8 mouse cellular contexts compared by ENCODE assay signal in the genomic region with DNA sequence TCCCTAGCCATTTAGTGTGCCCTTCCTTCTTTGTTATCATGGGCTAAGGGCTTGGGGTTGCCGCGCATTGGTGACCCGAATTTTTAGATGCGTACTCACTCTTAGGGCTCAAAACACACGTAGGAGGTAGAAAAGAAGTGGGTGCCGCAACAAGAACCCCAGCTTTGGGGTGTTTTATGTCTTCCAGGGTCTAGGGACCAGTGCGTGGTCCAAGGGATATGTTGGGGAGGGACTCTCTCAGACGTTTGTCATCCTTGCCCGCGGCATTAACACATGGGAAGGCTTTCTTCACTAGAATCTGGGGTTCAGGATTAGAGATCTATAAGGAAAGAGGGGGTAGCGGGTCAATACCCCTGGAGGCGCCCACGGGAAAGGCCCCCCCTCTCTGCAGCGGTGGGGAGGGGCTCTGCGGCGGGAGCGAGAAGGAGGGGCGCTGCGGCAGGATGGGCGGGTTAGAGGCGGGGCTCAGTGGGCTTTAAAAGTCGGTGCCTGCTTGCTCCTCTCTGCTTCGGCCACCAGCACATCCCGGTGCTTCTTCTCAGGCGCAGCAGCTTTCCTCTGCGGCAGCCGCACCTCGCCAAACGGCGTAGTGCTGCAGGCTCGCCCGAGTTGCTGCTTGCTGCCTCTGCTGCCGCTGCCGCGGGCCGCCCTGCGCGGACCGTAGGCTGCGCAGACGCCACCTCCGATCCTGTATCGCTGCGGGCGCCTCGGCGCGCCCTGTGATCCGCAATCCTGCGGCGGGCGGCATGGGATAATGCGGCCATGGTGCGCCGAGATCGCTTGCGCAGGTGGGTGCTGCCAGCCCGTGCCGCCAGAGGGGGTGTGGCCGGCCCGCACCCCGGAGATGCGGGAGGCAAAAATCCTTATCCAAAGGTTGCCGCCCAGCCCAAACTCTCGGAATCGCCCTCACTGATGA. TPM values are rescaled to one million over a fixed set of nuclear protein-coding genes. Genes with fewer than 3 reads are reported as not detected.
DNase-seq lines count a peak whose midpoint lies in the region; ATAC-seq lines count a peak whose summit lies in the region.

No protein-coding gene starts in this region.

- peak overlapping the region; percentile 67 for H3K9ac ChIP-seq in intestine, embryonic 14.5 days (ENCODE audit: low read length)

- H3K4me2 ChIP-seq in intestine, embryonic 14.5 days (ENCODE audit: low read length): peak overlapping the region; percentile 51

- DNase-seq in embryo, embryonic 10.5 days (ENCODE audit: low spot score): peak; percentile 82
- DNase-seq in gastrocnemius, postnatal 4 days (ENCODE audit: low spot score in 2 of 2): peak; percentile 75 to 86
- DNase-seq in intestine, embryonic 14.5 days (ENCODE audit: low spot score): peak; percentile 78
- peak; percentile 76 to 82 for DNase-seq in left cerebral cortex, postnatal 25 days (ENCODE audit: low spot score in 2 of 2)
- peak; percentile 82 for DNase-seq in mesoderm, embryonic 11.5 days (ENCODE audit: low read depth, low spot score)
- DNase-seq in right cerebral cortex, postnatal 36 days (ENCODE audit: low spot score in 2 of 2): peak; percentile 57 to 69

- peaks cover 31% of the 10 kb centered on the region for H3K4me1 ChIP-seq in megakaryocyte, embryonic 14.5 days
- H3K4me1 ChIP-seq in intestine, embryonic 14.5 days (replicated peaks; ENCODE audit: control insufficient read depth, insufficient read depth, low read length): 0 out of 2 replicates have a peak, but pooled peaks cover 11% of the 10 kb centered on the region

- peaks cover 6% of the 10 kb centered on the region for H3K36me3 ChIP-seq in megakaryocyte, embryonic 14.5 days (replicated peaks; ENCODE audit: low read length)
- peaks cover 16% of the 10 kb centered on the region for H3K36me3 ChIP-seq in intestine, embryonic 14.5 days (ENCODE audit: control insufficient read depth, insufficient read depth, low read length)

- no peak for ATAC-seq in megakaryocyte, adult 5-6 weeks (ENCODE audit: poor library complexity, severe bottlenecking)
- peak; percentile 73 for ATAC-seq in intestine, embryonic 14.5 days (replicated peaks; ENCODE audit: low FRiP score, low TSS enrichment, low read depth)

- peaks cover 64% of the 10 kb centered on the region for H3K27me3 ChIP-seq in megakaryocyte, embryonic 14.5 days (replicated peaks)
- H3K27me3 ChIP-seq in intestine, embryonic 14.5 days (replicated peaks; ENCODE audit: control insufficient read depth, insufficient read depth, low read length): no peaks in the 10 kb centered on the region

- H3K9me3 ChIP-seq in megakaryocyte, embryonic 14.5 days: peaks cover 55% of the 10 kb centered on the region
- peaks cover 57% of the 10 kb centered on the region for H3K9me3 ChIP-seq in intestine, embryonic 14.5 days (ENCODE audit: control insufficient read depth, low read length)

- peak overlapping the region; percentile 89 for H3K4me3 ChIP-seq in megakaryocyte, embryonic 14.5 days (replicated peaks)
- H3K4me3 ChIP-seq in intestine, embryonic 14.5 days (ENCODE audit: low read depth, low read length): peak overlapping the region; percentile 53

- intact Hi-C loops in left cerebral cortex, postnatal 25 days (cut with DNase I): loop anchor here (1.0 kb wide), 2 partner anchors 279 to 335 kb away; no protein-coding TSS in a partner anchor

- WGBS in intestine, embryonic 14.5 days: 45% methylated on average over 66 of the region's 66 CpGs

- peak overlapping the region; percentile 78 for H3K27ac ChIP-seq in intestine, embryonic 14.5 days (ENCODE audit: low read depth)

RNA-seq across cellular contexts. Expression of a gene that starts 14.5 kb away (rescaled TPM):
- 48.4 and 174 TPM in 2 replicates for polyA plus RNA-seq in megakaryocyte, embryonic 14.5 days (2012; ENCODE audit: insufficient read depth, low replicate concordance)
- not detected in 2 replicates for total RNA-seq in megakaryocyte, adult 5-6 weeks (2015)
- total RNA-seq in megakaryocyte, adult 5-6 weeks (2017): 0.07 and 0.20 TPM in 2 replicates
- 1,000 to 10,000 TPM in 1 of 2 experiments, 100 to 1,000 TPM in 1; 835 to 1,053 TPM for total RNA-seq in gastrocnemius, postnatal 4 days (2021)
- 962 and 973 TPM in 2 replicates for polyA plus RNA-seq in intestine, embryonic 14.5 days (2014; fragmentation: Nextera tagmentation; extraction: Ambion mirVana)
- total RNA-seq in left cerebral cortex, postnatal 25 days (2021): 100 to 1,000 TPM; 120 to 124 TPM

RNA-seq across cellular contexts. Expression of a gene that starts 44.3 kb away (rescaled TPM):
- polyA plus RNA-seq in megakaryocyte, embryonic 14.5 days (2012; ENCODE audit: insufficient read depth, low replicate concordance): 13.1 and 15.8 TPM in 2 replicates
- 3.5 and 6.0 TPM in 2 replicates for total RNA-seq in megakaryocyte, adult 5-6 weeks (2015)
- 2.0 and 3.1 TPM in 2 replicates for total RNA-seq in megakaryocyte, adult 5-6 weeks (2017)
- total RNA-seq in gastrocnemius, postnatal 4 days (2021): 10 to 100 TPM; 22.2 to 23.0 TPM
- polyA plus RNA-seq in intestine, embryonic 14.5 days (2014; fragmentation: Nextera tagmentation; extraction: Ambion mirVana): 10.0 and 10.3 TPM in 2 replicates
- 1 to 10 TPM; 7.5 to 8.1 TPM for total RNA-seq in left cerebral cortex, postnatal 25 days (2021)

Comparison
In these comparisons a context has a peak if more than half of its experiments do, and no peak if none do; other contexts are left out.
1. RNA of a gene that starts 14.5 kb away (total RNA-seq): 835 to 1,053 TPM in gastrocnemius, postnatal 4 days and 120 to 124 TPM in left cerebral cortex, postnatal 25 days; 0.07 to 0.20 TPM in megakaryocyte, adult 5-6 weeks; every median in the first group is over 100 times any median in the second.
2. Peak in every context shown above with its lines, with median percentiles within 50 percentile points of each other: DNase-seq.